Mouse (Mus musculus) forebrain, postnatal 0 days (tissue): ENCODE measurements around the gene Kmt2a. TPM values are rescaled to one million over a fixed set of nuclear protein-coding genes. Genes with fewer than 3 reads are reported as not detected.

Source experiments
- ATAC-seq: fragments of 200-750 bp; cut with Nextera tagmentation; 2 replicates; pipeline ENCODE4 v1.8.0; 2017; ENCODE audit warnings: mild to moderate bottlenecking, moderate library complexity
- DNase-seq: peaks from one replicate; pipeline ENCODE4 v3.0.0-alpha.2; 2015
- H3K27ac ChIP-seq: fragments of 300-500 bp; sonication (generic); 2 replicates; pipeline ENCODE4 v1.5.1; 2014; ENCODE audit warnings: low read depth, mild to moderate bottlenecking, antibody characterized with exemption, low read length, moderate library complexity, mixed read lengths
- H3K27me3 ChIP-seq: fragments of 300-500 bp; sonication (generic); 2 replicates; pipeline ENCODE4 v1.6.1; 2014; ENCODE audit warnings: mild to moderate bottlenecking, low read length, mixed read lengths; ENCODE audit not compliant: insufficient read depth
- H3K36me3 ChIP-seq: fragments of 300-500 bp; sonication (generic); 2 replicates; pipeline ENCODE4 v1.6.1; 2014; ENCODE audit warnings: mild to moderate bottlenecking, moderate library complexity; ENCODE audit not compliant: insufficient read depth
- H3K4me1 ChIP-seq: fragments of 300-500 bp; sonication (generic); 2 replicates; pipeline ENCODE4 v1.6.1; 2014; ENCODE audit warnings: antibody characterized with exemption; ENCODE audit not compliant: insufficient read depth
- H3K4me2 ChIP-seq: fragments of 300-500 bp; sonication (generic); 2 replicates; pipeline ENCODE4 v1.6.1; 2014; ENCODE audit warnings: low read depth, mild to moderate bottlenecking, moderate library complexity
- H3K4me3 ChIP-seq: fragments of 300-500 bp; sonication (generic); 2 replicates; pipeline ENCODE4 v1.5.1; 2014; ENCODE audit warnings: low read depth, low read length, mixed read lengths
- H3K9ac ChIP-seq: fragments of 300-500 bp; sonication (generic); 2 replicates; pipeline ENCODE4 v1.6.1; 2014; ENCODE audit warnings: mild to moderate bottlenecking
- H3K9me3 ChIP-seq: fragments of 300-500 bp; sonication (generic); 2 replicates; pipeline ENCODE4 v1.6.1; 2016; ENCODE audit warnings: low read length
- CTCF ChIP-seq: sonication (generic); IDR thresholded peaks from 2 replicates; pipeline ENCODE4 v1.5.1; 2016; ENCODE audit warnings: antibody characterized with exemption, control low read depth, low read depth
- WGBS: fragments of 180-500 bp; shearing (Covaris S2); extraction: QIAGEN DNeasy Blood & Tissue Kit; methylation state at CpG from one replicate; pipeline ENCODE4 v1.1.7; 2014; 5-methylcytosine and 5-hydroxymethylcytosine counted together
- polyA plus RNA-seq: library from polyadenylated mRNA; unstranded; fragments of >200 nt; fragmentation: Nextera tagmentation; extraction: Ambion mirVana; gene quantifications from 2 replicates; pipeline ENCODE4 v1.2.1, GENCODE M21; 2015
- total RNA-seq: library from RNA; depleted of rRNA; stranded (reverse); fragments of >200 nt; gene quantifications from 2 replicates; pipeline ENCODE4 v1.2.3, GENCODE M21; 2014

Gene Kmt2a
- total and polyA plus RNA-seq, 2 experiments from 2014 or later: 13.7 to 18.5 TPM

- no peaks in the 10 kb centered on the region for H3K4me1 ChIP-seq
- 77% methylated on average over 3 of the region's 3 CpGs for WGBS
- no peaks in the 10 kb centered on the region for H3K27me3 ChIP-seq
- no peak for TF ChIP-seq CTCF
- H3K9me3 ChIP-seq: no peaks in the 10 kb centered on the region
- no peaks in the 10 kb centered on the region for H3K36me3 ChIP-seq
- H3K27ac ChIP-seq: no peak overlapping the region
- H3K4me3 ChIP-seq: no peak overlapping the region
- H3K9ac ChIP-seq: no peak overlapping the region
- DNase-seq (no peak), ATAC-seq (no peak)
- no peak overlapping the region for H3K4me2 ChIP-seq
Observed at GRCm38 (mm10) chr9:44892664-44893063, 11.6 kb upstream of the Kmt2a start.

- H3K9ac ChIP-seq: no peak overlapping the region
- DNase-seq (no peak), ATAC-seq (no peak)
- no peaks in the 10 kb centered on the region for H3K36me3 ChIP-seq
- H3K4me1 ChIP-seq: no peaks in the 10 kb centered on the region
- TF ChIP-seq CTCF: no peak
- H3K27ac ChIP-seq: no peak overlapping the region
- H3K27me3 ChIP-seq: no peaks in the 10 kb centered on the region
- no peak overlapping the region for H3K4me3 ChIP-seq
- H3K4me2 ChIP-seq: no peak overlapping the region
- no peaks in the 10 kb centered on the region for H3K9me3 ChIP-seq
- WGBS: 85% methylated on average over 6 of the region's 6 CpGs
Observed at GRCm38 (mm10) chr9:44891210-44891609, 10.1 kb upstream of the Kmt2a start.

GRCm38 (mm10) chr9:44890122-44890521 is 9.0 kb upstream of the Kmt2a start:
- no peak overlapping the region for H3K27ac ChIP-seq
- H3K4me1 ChIP-seq: no peaks in the 10 kb centered on the region
- H3K9ac ChIP-seq: no peak overlapping the region
- DNase-seq (no peak), ATAC-seq (no peak)
- H3K4me2 ChIP-seq: no peak overlapping the region
- H3K9me3 ChIP-seq: no peaks in the 10 kb centered on the region
- no peak for TF ChIP-seq CTCF
- WGBS: 70% methylated on average over 2 of the region's 2 CpGs
- no peaks in the 10 kb centered on the region for H3K36me3 ChIP-seq
- no peak overlapping the region for H3K4me3 ChIP-seq
- no peaks in the 10 kb centered on the region for H3K27me3 ChIP-seq

- Histone ChIP-seq H3K4me3 (no peak overlapping the region), H3K9ac (no peak overlapping the region), H3K27me3 (no peaks in the 10 kb centered on the region), H3K27ac (no peak overlapping the region), H3K4me1 (no peaks in the 10 kb centered on the region), H3K4me2 (no peak overlapping the region), H3K9me3 (no peaks in the 10 kb centered on the region), H3K36me3 (no peaks in the 10 kb centered on the region)
- TF ChIP-seq CTCF: no peak
- no peak for DNase-seq
- no peak for ATAC-seq
- 84% methylated on average over 7 of the region's 7 CpGs for WGBS
Observed at GRCm38 (mm10) chr9:44888114-44888624, 7.1 kb upstream of the Kmt2a start.

GRCm38 (mm10) chr9:44882981-44883569 is 2.0 kb upstream of the Kmt2a start:
- Histone ChIP-seq H3K4me2 (peak overlapping the region; percentile 95), H3K36me3 (no peaks in the 10 kb centered on the region), H3K27ac (peak overlapping the region; percentile 99), H3K9me3 (no peaks in the 10 kb centered on the region), H3K4me3 (peak overlapping the region; percentile 100), H3K9ac (peak overlapping the region; percentile 95), H3K27me3 (no peaks in the 10 kb centered on the region), H3K4me1 (peaks cover 4% of the 10 kb centered on the region; the same call in 1 of the 2 replicates)
- peak; percentile 15; the same call in 1 of the 2 replicates for TF ChIP-seq CTCF
- DNase-seq: peak; percentile 84
- 1% methylated on average over 21 of the region's 21 CpGs for WGBS
- peak; percentile 57 for ATAC-seq

GRCm38 (mm10) chr9:44882436-44882980 is 1.4 kb upstream of the Kmt2a start:
- Histone ChIP-seq H3K4me2 (peak overlapping the region; percentile 95), H3K27ac (peak overlapping the region; percentile 99), H3K4me1 (peaks cover 9% of the 10 kb centered on the region; the same call in 1 of the 2 replicates), H3K36me3 (no peaks in the 10 kb centered on the region; the same call in 1 of the 2 replicates), H3K9ac (peak overlapping the region; percentile 95), H3K9me3 (no peaks in the 10 kb centered on the region), H3K4me3 (peak overlapping the region; percentile 100), H3K27me3 (no peaks in the 10 kb centered on the region)
- under 1% methylated on average over 26 of the region's 27 CpGs for WGBS
- DNase-seq: no peak
- ATAC-seq: peak; percentile 47
- peak; percentile 48 for TF ChIP-seq CTCF

GRCm38 (mm10) chr9:44881941-44882435 is 892 bp upstream of the Kmt2a start:
- ATAC-seq (peak; percentile 64), DNase-seq (peak; percentile 91)
- Histone ChIP-seq H3K4me3 (peak overlapping the region; percentile 100), H3K36me3 (no peaks in the 10 kb centered on the region; the same call in 1 of the 2 replicates), H3K27ac (peak overlapping the region; percentile 99), H3K27me3 (no peaks in the 10 kb centered on the region), H3K4me1 (peaks cover 10% of the 10 kb centered on the region; the same call in 1 of the 2 replicates), H3K9me3 (no peaks in the 10 kb centered on the region), H3K4me2 (peak overlapping the region; percentile 95), H3K9ac (peak overlapping the region; percentile 95)
- no peak for TF ChIP-seq CTCF
- 4% methylated on average over 29 of the region's 29 CpGs for WGBS
